Mouse (Mus musculus): Measurements from ENCODE around the gene Cabp1. TPM values are rescaled to one million over a fixed set of nuclear protein-coding genes. Genes with fewer than 3 reads are reported as not detected.
A peak's percentile ranks its signal among the peaks of the same experiment; 100 is the strongest.

Cabp1 gene
- polyA plus RNA-seq, 1 experiment from 2014 or later: 2.1 TPM

GRCm38 (mm10) chr5:115230830-115231551, 36.8 kb upstream of the Cabp1 start:
- Histone ChIP-seq H3K4me3 (no peak overlapping the region), H3K4me2 (peak overlapping the region; percentile 12; the same call in 1 of the 2 replicates), H3K36me3 (no peaks in the 10 kb centered on the region), H3K9me3 (no peaks in the 10 kb centered on the region), H3K27ac (no peak overlapping the region), H3K4me1 (peaks cover 7% of the 10 kb centered on the region), H3K27me3 (peaks cover 17% of the 10 kb centered on the region), H3K9ac (no peak overlapping the region)
- WGBS: 49% methylated on average over 15 of the region's 15 CpGs
- ATAC-seq (ENCODE audit: borderline replicate concordance, extremely low read depth, low FRiP score, low TSS enrichment): no peak

GRCm38 (mm10) chr5:115222485-115222884, 28.3 kb upstream of the Cabp1 start:
- no peaks in the 10 kb centered on the region for H3K4me1 ChIP-seq
- H3K4me2 ChIP-seq: no peak overlapping the region
- H3K4me3 ChIP-seq: no peak overlapping the region
- WGBS: 76% methylated on average over 3 of the region's 3 CpGs
- no peak overlapping the region for H3K27ac ChIP-seq
- no peaks in the 10 kb centered on the region; the same call in 1 of the 2 replicates for H3K9me3 ChIP-seq
- ATAC-seq (ENCODE audit: borderline replicate concordance, extremely low read depth, low FRiP score, low TSS enrichment): no peak
- 0 out of 2 replicates have a peak, but pooled peaks cover 3% of the 10 kb centered on the region for H3K27me3 ChIP-seq
- H3K36me3 ChIP-seq: no peaks in the 10 kb centered on the region
- no peak overlapping the region for H3K9ac ChIP-seq

DNA sequence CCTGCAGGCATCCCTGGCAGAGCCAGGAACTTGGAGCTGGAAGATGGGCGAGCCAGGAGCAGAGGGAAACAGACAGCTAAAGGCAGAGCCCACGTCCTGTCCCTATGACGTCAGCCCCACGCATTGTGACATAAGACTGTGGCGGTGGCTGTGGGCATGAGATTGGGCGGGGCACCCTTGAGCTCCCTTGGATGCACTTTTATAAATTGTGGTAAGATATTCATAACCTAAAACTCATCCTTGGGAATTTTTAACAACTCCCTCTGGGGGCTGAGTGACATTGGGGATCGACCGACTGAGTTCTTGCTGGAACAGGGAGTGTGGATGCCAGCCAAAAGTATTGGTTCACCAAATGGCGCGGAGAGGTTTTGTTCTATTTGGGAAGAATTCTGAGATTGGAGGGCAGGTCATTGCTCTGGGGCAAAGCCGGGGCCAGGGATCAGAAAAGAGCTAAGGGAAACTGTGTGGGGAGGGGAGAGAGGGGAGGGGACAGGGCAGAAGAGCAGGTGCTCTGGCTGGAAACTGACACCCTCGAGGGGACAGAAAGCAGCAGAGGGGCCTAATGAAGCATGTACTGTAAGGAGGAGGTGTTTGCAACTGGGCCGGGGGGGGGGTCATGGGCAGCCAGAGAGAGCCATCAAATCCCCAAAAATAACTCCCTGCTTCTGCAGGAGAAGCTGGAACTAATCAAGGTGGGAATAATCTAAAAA, 26.9 kb upstream of the Cabp1 start:
- ATAC-seq (ENCODE audit: borderline replicate concordance, extremely low read depth, low FRiP score, low TSS enrichment): no peak
- WGBS: 38% methylated on average over 13 of the region's 13 CpGs
- Histone ChIP-seq H3K27me3 (peaks cover 9% of the 10 kb centered on the region), H3K9ac (no peak overlapping the region), H3K4me2 (no peak overlapping the region), H3K9me3 (no peaks in the 10 kb centered on the region; the same call in 1 of the 2 replicates), H3K27ac (no peak overlapping the region), H3K4me3 (no peak overlapping the region), H3K36me3 (no peaks in the 10 kb centered on the region), H3K4me1 (no peaks in the 10 kb centered on the region)

GRCm38 (mm10) chr5:115217998-115218397, 23.8 kb upstream of the Cabp1 start:
- Histone ChIP-seq H3K4me2 (no peak overlapping the region), H3K4me1 (peaks cover 8% of the 10 kb centered on the region; the same call in 1 of the 2 replicates), H3K36me3 (no peaks in the 10 kb centered on the region), H3K9ac (no peak overlapping the region), H3K27me3 (peaks cover 22% of the 10 kb centered on the region), H3K4me3 (no peak overlapping the region), H3K27ac (no peak overlapping the region), H3K9me3 (no peaks in the 10 kb centered on the region; the same call in 1 of the 2 replicates)
- no peak for ATAC-seq (ENCODE audit: borderline replicate concordance, extremely low read depth, low FRiP score, low TSS enrichment)
- 86% methylated on average over 12 of the region's 12 CpGs for WGBS

DNA sequence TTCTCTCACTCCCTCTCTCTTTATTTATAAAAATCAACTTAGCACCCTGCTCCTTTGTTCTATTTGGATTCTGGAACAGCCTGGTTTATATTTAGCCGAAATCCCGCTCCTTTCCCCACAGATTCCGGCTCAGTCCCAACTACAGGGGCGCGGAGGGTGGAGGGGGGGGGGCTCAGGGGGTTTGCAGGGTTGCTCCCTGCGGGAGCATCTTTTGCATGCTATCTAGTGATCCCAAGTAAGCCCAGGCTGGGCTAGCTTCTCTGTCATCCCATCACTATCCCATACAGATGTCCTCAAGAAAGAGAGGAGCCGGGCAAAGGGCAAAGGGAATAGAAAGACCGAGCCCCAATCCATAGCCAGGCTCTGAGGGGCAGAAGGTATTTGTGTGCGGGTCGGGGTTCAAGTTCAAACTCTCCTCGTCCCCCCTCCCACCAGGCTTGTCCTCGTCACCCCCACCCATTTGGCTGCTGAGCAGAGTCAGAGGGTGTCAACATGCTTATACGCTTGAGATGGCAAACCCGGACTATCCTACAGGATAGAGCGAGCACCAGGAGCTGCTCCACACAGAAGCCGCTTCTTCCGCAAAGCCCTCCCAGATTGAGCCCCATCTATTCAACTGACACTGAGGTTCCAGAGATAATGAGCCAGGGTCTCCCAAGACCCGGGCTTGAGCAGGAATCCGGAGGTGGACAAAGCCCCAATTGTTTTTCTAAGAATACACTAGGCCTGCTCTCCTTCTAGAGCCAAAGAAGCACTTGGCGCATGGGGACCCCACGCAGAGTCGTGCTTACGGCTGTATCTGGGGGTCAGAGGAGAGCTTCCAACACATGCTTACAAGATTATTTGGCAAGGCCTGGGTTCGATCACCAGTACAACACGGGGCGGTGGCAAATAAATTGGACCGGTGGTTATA, 21.3 kb upstream of the Cabp1 start:
- 0 out of 2 replicates have a peak, but pooled peaks have one; percentile 41 for ATAC-seq (ENCODE audit: borderline replicate concordance, extremely low read depth, low FRiP score, low TSS enrichment)
- Histone ChIP-seq H3K4me3 (peak overlapping the region; percentile 42), H3K9ac (peak overlapping the region; percentile 36; the same call in 1 of the 2 replicates), H3K4me1 (peaks cover 8% of the 10 kb centered on the region; the same call in 1 of the 2 replicates), H3K36me3 (no peaks in the 10 kb centered on the region), H3K27me3 (peaks cover 22% of the 10 kb centered on the region), H3K27ac (no peak overlapping the region), H3K9me3 (no peaks in the 10 kb centered on the region; the same call in 1 of the 2 replicates), H3K4me2 (peak overlapping the region; percentile 74)
- WGBS: 29% methylated on average over 27 of the region's 27 CpGs

DNA sequence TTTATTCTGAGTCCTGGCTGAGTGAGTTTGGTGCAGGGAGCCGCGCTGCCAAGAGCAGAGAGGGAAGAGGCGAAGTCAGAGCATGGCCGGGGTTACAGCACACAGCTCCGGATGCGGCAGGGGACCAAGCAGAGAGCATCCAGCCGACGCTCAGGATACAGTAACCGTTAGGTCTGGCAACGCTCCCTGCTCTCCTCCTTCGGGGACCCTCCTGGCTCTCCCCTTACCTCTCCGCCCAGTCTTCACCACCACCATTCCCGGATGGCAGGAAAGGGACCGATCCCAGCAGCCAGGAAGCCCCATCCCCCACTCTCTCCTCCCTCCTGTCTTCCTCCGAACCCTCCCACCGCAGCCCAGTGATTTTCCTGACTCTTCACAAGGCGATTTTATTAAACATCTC, 20.7 kb upstream of the Cabp1 start:
- WGBS: 3% methylated on average over 17 of the region's 17 CpGs
- ATAC-seq (ENCODE audit: borderline replicate concordance, extremely low read depth, low FRiP score, low TSS enrichment): peak; percentile 57; the same call in 1 of the 2 replicates
- H3K9ac ChIP-seq: peak overlapping the region; percentile 36

DNA sequence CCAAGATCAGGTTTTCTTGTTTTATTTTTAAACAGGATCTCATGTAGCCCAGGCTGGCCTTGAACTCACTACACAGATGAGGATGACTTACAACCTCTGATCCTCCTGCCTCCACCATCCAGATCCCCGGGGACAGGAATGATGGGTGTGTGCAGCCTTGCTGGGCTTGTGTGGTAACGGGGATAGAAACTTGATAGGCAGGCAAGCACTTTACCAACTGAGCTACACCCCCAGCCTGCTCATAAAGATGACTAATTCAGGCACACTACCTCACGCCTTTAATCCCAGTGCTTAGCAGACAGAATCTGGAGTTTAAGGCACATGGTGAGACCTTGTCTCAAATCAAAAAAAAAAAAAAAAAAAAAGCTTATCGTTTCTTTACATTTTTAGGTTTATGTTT, 18.7 kb upstream of the Cabp1 start:
- peaks cover 8% of the 10 kb centered on the region; the same call in 1 of the 2 replicates for H3K4me1 ChIP-seq
- no peak overlapping the region for H3K9ac ChIP-seq
- no peaks in the 10 kb centered on the region for H3K36me3 ChIP-seq
- WGBS: 57% methylated on average over 4 of the region's 4 CpGs
- no peak overlapping the region for H3K27ac ChIP-seq
- no peak overlapping the region for H3K4me3 ChIP-seq
- no peaks in the 10 kb centered on the region for H3K9me3 ChIP-seq
- H3K4me2 ChIP-seq: no peak overlapping the region
- no peak for ATAC-seq (ENCODE audit: borderline replicate concordance, extremely low read depth, low FRiP score, low TSS enrichment)
- H3K27me3 ChIP-seq: peaks cover 19% of the 10 kb centered on the region

More for the DNA sequence above, 20.7 kb upstream of the Cabp1 start:
- Histone ChIP-seq H3K27me3 (peaks cover 19% of the 10 kb centered on the region), H3K27ac (no peak overlapping the region), H3K4me2 (peak overlapping the region; percentile 74), H3K9me3 (no peaks in the 10 kb centered on the region; the same call in 1 of the 2 replicates), H3K4me3 (peak overlapping the region; percentile 42), H3K36me3 (no peaks in the 10 kb centered on the region), H3K4me1 (peaks cover 8% of the 10 kb centered on the region; the same call in 1 of the 2 replicates)

DNA sequence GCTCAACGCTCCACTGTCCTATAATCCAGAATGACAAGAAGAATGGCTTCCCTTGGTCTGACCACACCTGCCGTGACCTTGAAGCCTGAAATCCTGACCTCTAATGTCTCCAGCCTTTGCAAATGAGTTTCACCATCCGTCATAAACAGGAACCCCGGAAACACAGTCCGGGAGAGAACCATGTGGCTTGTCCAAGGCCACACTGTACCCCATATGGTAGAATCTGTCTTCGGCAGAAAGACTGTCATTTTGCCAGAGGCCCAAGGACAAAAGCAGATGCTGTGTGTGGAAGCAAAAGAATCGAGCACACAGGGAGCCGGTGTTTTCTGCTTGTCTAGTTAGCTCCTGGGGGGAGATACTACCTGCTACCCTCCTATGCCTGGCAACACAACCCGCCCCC, 18.3 kb upstream of the Cabp1 start:
- Histone ChIP-seq H3K9me3 (no peaks in the 10 kb centered on the region), H3K4me1 (peaks cover 9% of the 10 kb centered on the region; the same call in 1 of the 2 replicates), H3K27ac (no peak overlapping the region), H3K4me2 (no peak overlapping the region), H3K4me3 (no peak overlapping the region), H3K36me3 (no peaks in the 10 kb centered on the region), H3K27me3 (peaks cover 19% of the 10 kb centered on the region), H3K9ac (no peak overlapping the region)
- 68% methylated on average over 9 of the region's 9 CpGs for WGBS
- no peak for ATAC-seq (ENCODE audit: borderline replicate concordance, extremely low read depth, low FRiP score, low TSS enrichment)

DNA sequence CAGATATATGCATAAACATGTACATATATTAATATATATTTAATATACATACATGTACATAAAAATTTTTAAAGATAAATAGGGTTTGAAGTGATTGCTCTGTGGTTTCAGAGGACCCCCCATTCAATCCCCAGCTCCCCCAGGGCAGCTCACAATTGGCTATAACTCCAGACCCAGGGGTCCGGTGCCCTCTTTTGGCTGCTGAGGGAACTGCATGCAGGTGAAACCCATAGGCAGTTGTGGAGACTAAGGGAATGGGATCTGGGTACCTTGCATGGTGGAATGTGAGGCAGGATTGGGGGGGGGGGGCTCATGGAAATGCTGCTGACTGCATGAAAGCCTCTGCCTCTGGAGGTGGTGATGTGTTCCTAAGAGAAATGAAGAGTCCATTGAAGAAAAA, 16.2 kb upstream of the Cabp1 start:
- Histone ChIP-seq H3K4me3 (no peak overlapping the region), H3K36me3 (no peaks in the 10 kb centered on the region), H3K9me3 (no peaks in the 10 kb centered on the region), H3K9ac (no peak overlapping the region), H3K27me3 (peaks cover 21% of the 10 kb centered on the region), H3K27ac (no peak overlapping the region), H3K4me1 (peaks cover 10% of the 10 kb centered on the region; the same call in 1 of the 2 replicates), H3K4me2 (no peak overlapping the region)
- 0% methylated on average over 1 of the region's 1 CpGs for WGBS
- no peak for ATAC-seq (ENCODE audit: borderline replicate concordance, extremely low read depth, low FRiP score, low TSS enrichment)

GRCm38 (mm10) chr5:115208601-115209000, 14.4 kb upstream of the Cabp1 start:
- no peak for ATAC-seq (ENCODE audit: borderline replicate concordance, extremely low read depth, low FRiP score, low TSS enrichment)
- WGBS: 47% methylated on average over 5 of the region's 5 CpGs
- H3K9ac ChIP-seq: no peak overlapping the region
- H3K9me3 ChIP-seq: no peaks in the 10 kb centered on the region
- H3K4me2 ChIP-seq: no peak overlapping the region
- no peak overlapping the region for H3K4me3 ChIP-seq
- peaks cover 21% of the 10 kb centered on the region for H3K4me1 ChIP-seq
- H3K27me3 ChIP-seq: peaks cover 23% of the 10 kb centered on the region; the same call in 1 of the 2 replicates
- H3K36me3 ChIP-seq: no peaks in the 10 kb centered on the region
- H3K27ac ChIP-seq: no peak overlapping the region

GRCm38 (mm10) chr5:115207892-115208291, 13.7 kb upstream of the Cabp1 start:
- Histone ChIP-seq H3K4me3 (no peak overlapping the region), H3K4me1 (peaks cover 24% of the 10 kb centered on the region), H3K36me3 (no peaks in the 10 kb centered on the region), H3K9ac (no peak overlapping the region), H3K9me3 (no peaks in the 10 kb centered on the region), H3K27me3 (peaks cover 27% of the 10 kb centered on the region; the same call in 1 of the 2 replicates), H3K27ac (no peak overlapping the region), H3K4me2 (no peak overlapping the region)
- ATAC-seq (ENCODE audit: borderline replicate concordance, extremely low read depth, low FRiP score, low TSS enrichment): no peak
- WGBS: 7% methylated on average over 10 of the region's 16 CpGs

All from lung, embryonic 15.5 days (tissue).